Mouse (Mus musculus): Measurements from ENCODE around the gene Uhrf2. TPM values are rescaled to one million over a fixed set of nuclear protein-coding genes. Genes with fewer than 3 reads are reported as not detected.

Uhrf2 gene
- polyA plus RNA-seq, 1 experiment from 2014 or later = 64.4 TPM

DNA sequence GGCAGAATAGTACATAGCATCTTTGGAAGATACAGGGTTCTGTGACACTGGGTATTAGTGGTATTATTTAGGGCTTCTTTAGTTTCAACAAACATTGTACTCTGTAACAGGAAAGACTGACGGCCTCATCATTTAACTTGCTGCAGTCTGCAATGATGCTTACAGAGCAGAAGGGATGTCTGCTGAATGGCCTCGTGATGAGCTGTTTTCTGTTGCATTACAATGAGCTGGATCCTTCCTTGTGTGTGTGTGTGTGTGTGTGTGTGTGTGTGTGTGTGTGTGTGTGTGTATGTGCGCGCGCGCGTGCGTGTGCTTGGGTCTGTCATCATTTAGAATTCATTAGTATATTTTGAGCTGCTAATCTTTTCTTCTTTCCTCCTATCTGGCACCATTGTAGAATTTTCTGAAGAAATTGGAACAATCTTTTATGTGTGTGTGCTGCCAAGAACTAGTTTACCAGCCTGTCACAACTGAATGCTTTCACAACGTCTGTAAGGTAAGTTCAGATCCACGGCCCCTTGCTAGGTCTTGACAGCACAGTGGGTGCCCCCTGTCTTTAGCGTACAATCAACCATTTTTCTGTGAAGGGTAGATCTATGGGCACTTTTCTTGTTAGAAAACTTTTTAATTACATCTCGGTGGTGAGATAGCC, 61.5 kb downstream of the Uhrf2 start:
- Histone ChIP-seq H3K36me3 (ENCODE audit: control insufficient read depth, insufficient read depth, low read length) (peaks cover 94% of the 10 kb centered on the region), H3K9me3 (ENCODE audit: control insufficient read depth, low read length) (no peaks in the 10 kb centered on the region), H3K4me1 (ENCODE audit: control insufficient read depth, insufficient read depth, low read length) (no peaks in the 10 kb centered on the region), H3K27me3 (replicated peaks; ENCODE audit: control insufficient read depth, insufficient read depth, low read length) (no peaks in the 10 kb centered on the region), H3K4me2 (ENCODE audit: low read depth, low read length) (no peak overlapping the region), H3K27ac (replicated peaks; ENCODE audit: low read depth, low read length) (no peak overlapping the region), H3K4me3 (ENCODE audit: low read depth, low read length) (no peak overlapping the region), H3K9ac (ENCODE audit: low read depth, low read length) (no peak overlapping the region)
- no peak for ATAC-seq (ENCODE audit: low read depth)
- DNase-seq (ENCODE audit: low spot score) = no peak
- WGBS = 88% methylated on average over 12 of the region's 12 CpGs

DNA sequence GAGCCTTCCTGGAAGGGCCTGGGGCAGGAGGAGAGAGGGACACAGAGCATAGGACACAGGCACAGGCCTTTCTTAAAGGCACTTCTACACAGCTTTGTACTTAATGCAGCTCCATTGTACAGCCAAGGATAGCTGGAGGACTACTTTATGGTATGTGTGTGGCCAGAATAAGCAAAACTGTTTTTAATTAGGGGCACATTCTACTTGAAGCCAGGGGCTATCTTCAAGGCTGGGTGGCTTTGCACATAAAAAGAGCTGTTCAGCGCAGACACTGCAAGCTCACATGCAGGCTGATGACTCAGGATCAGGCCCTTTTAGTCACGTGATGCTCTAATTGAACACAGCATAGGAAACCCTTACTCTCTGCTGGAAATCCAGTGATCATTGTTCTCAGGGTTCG, 65.9 kb downstream of the Uhrf2 start:
- H3K9ac ChIP-seq (ENCODE audit: low read depth, low read length) = no peak overlapping the region
- DNase-seq (ENCODE audit: low spot score) (peak; percentile 78), ATAC-seq (ENCODE audit: low read depth) (peak; percentile 83)
- 38% methylated on average over 3 of the region's 3 CpGs for WGBS
- peaks cover 19% of the 10 kb centered on the region for H3K9me3 ChIP-seq (ENCODE audit: control insufficient read depth, low read length)
- no peaks in the 10 kb centered on the region for H3K27me3 ChIP-seq (replicated peaks; ENCODE audit: control insufficient read depth, insufficient read depth, low read length)
- no peak overlapping the region for H3K4me3 ChIP-seq (ENCODE audit: low read depth, low read length)
- no peaks in the 10 kb centered on the region for H3K4me1 ChIP-seq (ENCODE audit: control insufficient read depth, insufficient read depth, low read length)
- peaks cover 88% of the 10 kb centered on the region for H3K36me3 ChIP-seq (ENCODE audit: control insufficient read depth, insufficient read depth, low read length)
- peak overlapping the region; percentile 55 for H3K27ac ChIP-seq (replicated peaks; ENCODE audit: low read depth, low read length)
- no peak overlapping the region for H3K4me2 ChIP-seq (ENCODE audit: low read depth, low read length)

DNA sequence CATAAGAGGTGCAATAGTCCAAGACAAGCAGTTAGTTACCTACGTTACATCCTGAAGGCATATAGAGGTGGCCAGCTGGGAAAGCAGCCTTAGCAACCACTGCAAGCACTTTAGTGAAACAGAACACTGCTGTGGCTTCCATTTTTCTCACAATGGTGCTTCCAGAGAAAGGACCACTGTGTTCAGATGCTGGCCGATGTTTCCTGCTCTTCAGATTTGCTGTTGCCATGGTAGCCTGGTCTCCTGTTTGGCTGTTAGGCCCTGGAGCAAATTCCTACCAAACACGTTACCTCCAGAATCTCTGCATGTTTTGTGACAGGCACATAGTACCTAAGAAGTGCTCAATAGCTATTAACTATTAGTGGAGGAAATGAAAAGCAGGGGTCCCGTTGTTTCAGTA, 66.7 kb downstream of the Uhrf2 start:
- peaks cover 80% of the 10 kb centered on the region for H3K36me3 ChIP-seq (ENCODE audit: control insufficient read depth, insufficient read depth, low read length)
- H3K4me2 ChIP-seq (ENCODE audit: low read depth, low read length) = no peak overlapping the region
- H3K4me1 ChIP-seq (ENCODE audit: control insufficient read depth, insufficient read depth, low read length) = no peaks in the 10 kb centered on the region
- H3K27ac ChIP-seq (replicated peaks; ENCODE audit: low read depth, low read length) = no peak overlapping the region
- no peak overlapping the region for H3K9ac ChIP-seq (ENCODE audit: low read depth, low read length)
- WGBS = 65% methylated on average over 4 of the region's 4 CpGs
- ATAC-seq (ENCODE audit: low read depth) (no peak), DNase-seq (ENCODE audit: low spot score) (no peak)
- no peaks in the 10 kb centered on the region for H3K27me3 ChIP-seq (replicated peaks; ENCODE audit: control insufficient read depth, insufficient read depth, low read length)
- no peak overlapping the region for H3K4me3 ChIP-seq (ENCODE audit: low read depth, low read length)
- H3K9me3 ChIP-seq (ENCODE audit: control insufficient read depth, low read length) = peaks cover 19% of the 10 kb centered on the region

- H3K4me1 ChIP-seq (ENCODE audit: control insufficient read depth, insufficient read depth, low read length) = no peaks in the 10 kb centered on the region
- WGBS = 93% methylated on average over 12 of the region's 12 CpGs
- DNase-seq (ENCODE audit: low spot score) (no peak), ATAC-seq (ENCODE audit: low read depth) (no peak)
- no peak overlapping the region for H3K9ac ChIP-seq (ENCODE audit: low read depth, low read length)
- H3K4me2 ChIP-seq (ENCODE audit: low read depth, low read length) = no peak overlapping the region
- no peak overlapping the region for H3K27ac ChIP-seq (replicated peaks; ENCODE audit: low read depth, low read length)
- H3K4me3 ChIP-seq (ENCODE audit: low read depth, low read length) = no peak overlapping the region
- H3K36me3 ChIP-seq (ENCODE audit: control insufficient read depth, insufficient read depth, low read length) = peaks cover 45% of the 10 kb centered on the region
- H3K27me3 ChIP-seq (replicated peaks; ENCODE audit: control insufficient read depth, insufficient read depth, low read length) = no peaks in the 10 kb centered on the region
- peaks cover 19% of the 10 kb centered on the region for H3K9me3 ChIP-seq (ENCODE audit: control insufficient read depth, low read length)
These were observed 70.3 kb downstream of the Uhrf2 start for GRCm38 (mm10) chr19:30100571-30100970.

- Histone ChIP-seq H3K9me3 (ENCODE audit: control insufficient read depth, low read length) (peaks cover 19% of the 10 kb centered on the region), H3K4me3 (ENCODE audit: low read depth, low read length) (no peak overlapping the region), H3K4me2 (ENCODE audit: low read depth, low read length) (no peak overlapping the region), H3K27ac (replicated peaks; ENCODE audit: low read depth, low read length) (no peak overlapping the region), H3K4me1 (ENCODE audit: control insufficient read depth, insufficient read depth, low read length) (no peaks in the 10 kb centered on the region; the same call in 1 of the 2 replicates), H3K36me3 (ENCODE audit: control insufficient read depth, insufficient read depth, low read length) (peaks cover 25% of the 10 kb centered on the region), H3K27me3 (replicated peaks; ENCODE audit: control insufficient read depth, insufficient read depth, low read length) (no peaks in the 10 kb centered on the region), H3K9ac (ENCODE audit: low read depth, low read length) (no peak overlapping the region)
- DNase-seq (ENCODE audit: low spot score) (no peak), ATAC-seq (ENCODE audit: low read depth) (no peak)
- WGBS = 87% methylated on average over 6 of the region's 6 CpGs
These were observed 72.3 kb downstream of the Uhrf2 start for GRCm38 (mm10) chr19:30102620-30103019.

GRCm38 (mm10) chr19:30105045-30105842, 74.9 kb downstream of the Uhrf2 start:
- H3K36me3 ChIP-seq (ENCODE audit: control insufficient read depth, insufficient read depth, low read length) = no peaks in the 10 kb centered on the region
- no peak overlapping the region for H3K9ac ChIP-seq (ENCODE audit: low read depth, low read length)
- 80% methylated on average over 6 of the region's 6 CpGs for WGBS
- no peak overlapping the region for H3K4me2 ChIP-seq (ENCODE audit: low read depth, low read length)
- no peaks in the 10 kb centered on the region for H3K27me3 ChIP-seq (replicated peaks; ENCODE audit: control insufficient read depth, insufficient read depth, low read length)
- H3K9me3 ChIP-seq (ENCODE audit: control insufficient read depth, low read length) = peaks cover 6% of the 10 kb centered on the region; the same call in 1 of the 2 replicates
- DNase-seq (ENCODE audit: low spot score) (no peak), ATAC-seq (ENCODE audit: low read depth) (no peak)
- no peak overlapping the region for H3K4me3 ChIP-seq (ENCODE audit: low read depth, low read length)
- H3K27ac ChIP-seq (replicated peaks; ENCODE audit: low read depth, low read length) = no peak overlapping the region
- H3K4me1 ChIP-seq (ENCODE audit: control insufficient read depth, insufficient read depth, low read length) = peaks cover 7% of the 10 kb centered on the region; the same call in 1 of the 2 replicates

- DNase-seq (ENCODE audit: low spot score) (peak; percentile 53), ATAC-seq (ENCODE audit: low read depth) (no peak)
- Histone ChIP-seq H3K4me2 (ENCODE audit: low read depth, low read length) (0 out of 2 replicates have a peak overlapping the region, but pooled peaks have one; percentile 10), H3K9ac (ENCODE audit: low read depth, low read length) (no peak overlapping the region), H3K4me3 (ENCODE audit: low read depth, low read length) (no peak overlapping the region), H3K27me3 (replicated peaks; ENCODE audit: control insufficient read depth, insufficient read depth, low read length) (no peaks in the 10 kb centered on the region), H3K9me3 (ENCODE audit: control insufficient read depth, low read length) (no peaks in the 10 kb centered on the region), H3K36me3 (ENCODE audit: control insufficient read depth, insufficient read depth, low read length) (no peaks in the 10 kb centered on the region), H3K4me1 (ENCODE audit: control insufficient read depth, insufficient read depth, low read length) (peaks cover 7% of the 10 kb centered on the region; the same call in 1 of the 2 replicates), H3K27ac (replicated peaks; ENCODE audit: low read depth, low read length) (no peak overlapping the region)
- WGBS = 38% methylated on average over 10 of the region's 10 CpGs
These were observed 77.0 kb downstream of the Uhrf2 start for GRCm38 (mm10) chr19:30107221-30107845.

- Histone ChIP-seq H3K9me3 (ENCODE audit: control insufficient read depth, low read length) (no peaks in the 10 kb centered on the region), H3K4me2 (ENCODE audit: low read depth, low read length) (no peak overlapping the region), H3K9ac (ENCODE audit: low read depth, low read length) (no peak overlapping the region), H3K27ac (replicated peaks; ENCODE audit: low read depth, low read length) (no peak overlapping the region), H3K36me3 (ENCODE audit: control insufficient read depth, insufficient read depth, low read length) (no peaks in the 10 kb centered on the region), H3K4me3 (ENCODE audit: low read depth, low read length) (no peak overlapping the region), H3K27me3 (replicated peaks; ENCODE audit: control insufficient read depth, insufficient read depth, low read length) (no peaks in the 10 kb centered on the region), H3K4me1 (ENCODE audit: control insufficient read depth, insufficient read depth, low read length) (peaks cover 7% of the 10 kb centered on the region; the same call in 1 of the 2 replicates)
- ATAC-seq (ENCODE audit: low read depth) = no peak
- DNase-seq (ENCODE audit: low spot score) = no peak
These were observed 78.3 kb downstream of the Uhrf2 start for GRCm38 (mm10) chr19:30108616-30109015.

All from embryonic facial prominence, embryonic 14.5 days (tissue).